Mouse (Mus musculus): ENCODE measurements at regions not wholly inside any gene's neighbourhood (a gene's known extent, or its start where the extent isn't known, plus 50 kb on each side); places are given as distances from the start of the nearest gene placed in this dataset.
A peak's percentile ranks its signal among the peaks of the same experiment; 100 is the strongest.

GRCm38 (mm10) chr14:25318909-25319308 is 140.1 kb upstream of the Zmiz1 start:
- no peak for DNase-seq (ENCODE audit: low spot score in 2 of 2)

GRCm38 (mm10) chr14:25320141-25320540 is 138.8 kb upstream of the Zmiz1 start:
- DNase-seq (ENCODE audit: low spot score in 2 of 2), result peak in 1 of 2 experiments; percentile 54

- no peak for DNase-seq (ENCODE audit: low spot score in 2 of 2)
These were observed 135.2 kb upstream of the Zmiz1 start for GRCm38 (mm10) chr14:25323542-25324484.

DNA sequence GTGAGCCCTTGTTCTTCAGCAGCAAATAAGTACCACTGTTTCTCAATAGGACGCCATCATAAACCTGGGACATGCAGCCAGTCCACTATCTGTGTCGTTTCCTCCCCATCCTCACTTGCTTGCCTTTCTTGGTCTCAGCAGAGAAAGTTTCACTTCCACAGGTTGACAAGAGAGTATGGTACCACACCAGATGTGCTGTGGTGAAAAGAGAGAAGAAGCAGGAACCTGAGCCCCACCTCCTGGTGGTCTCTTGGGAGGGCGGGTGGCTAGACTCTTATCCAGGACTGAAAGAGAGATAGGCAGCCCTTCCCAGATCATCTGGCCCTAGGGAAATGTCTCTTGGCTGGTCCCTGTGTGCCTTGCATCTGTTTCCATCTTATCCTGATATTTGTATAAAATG is 133.1 kb upstream of the Zmiz1 start:
- DNase-seq (ENCODE audit: low spot score in 2 of 2), result no peak

DNA sequence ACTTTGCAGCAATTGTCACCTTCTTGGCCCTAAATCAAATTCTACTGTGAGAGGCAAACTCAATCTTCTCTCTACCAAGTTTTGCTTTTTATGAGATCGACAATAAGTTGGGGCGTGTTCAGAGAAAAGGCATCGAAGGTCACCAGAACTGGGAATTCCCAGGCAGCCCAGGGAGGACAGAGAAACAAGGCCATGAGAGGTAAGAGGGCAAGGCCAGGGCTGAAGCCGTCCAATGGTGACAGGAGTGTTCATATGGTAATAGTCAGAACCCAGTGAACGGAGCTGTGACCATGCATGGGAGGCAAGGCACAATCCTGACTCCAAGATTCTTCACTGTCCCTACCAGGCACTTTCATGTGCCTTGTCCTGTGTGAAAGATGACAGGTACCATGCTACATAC is 130.8 kb upstream of the Zmiz1 start:
- DNase-seq (ENCODE audit: low spot score in 2 of 2), result no peak

- no peak for DNase-seq (ENCODE audit: low spot score in 2 of 2)
These were observed 124.8 kb upstream of the Zmiz1 start for GRCm38 (mm10) chr14:25334186-25334585.

DNA sequence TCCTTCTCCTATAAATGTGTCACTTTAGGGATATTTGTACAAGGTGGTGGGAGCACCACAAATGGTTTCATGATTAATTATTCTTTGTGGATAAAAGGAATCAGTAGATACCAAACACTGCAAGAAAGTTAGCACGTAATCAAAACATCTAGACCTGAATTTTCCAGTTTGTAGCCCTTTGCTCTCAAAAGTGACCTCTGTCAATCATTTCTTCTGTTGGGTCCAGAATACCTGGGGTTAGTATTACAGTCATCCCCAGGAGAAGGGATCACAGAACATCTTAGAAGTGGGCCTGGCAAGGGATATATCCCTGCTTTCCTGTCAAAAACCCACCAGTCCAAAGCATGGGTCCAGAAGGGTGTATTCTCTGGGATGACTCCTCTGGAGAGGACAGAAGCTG is 122.1 kb upstream of the Zmiz1 start:
- no peak for DNase-seq (ENCODE audit: low spot score in 2 of 2)

DNA sequence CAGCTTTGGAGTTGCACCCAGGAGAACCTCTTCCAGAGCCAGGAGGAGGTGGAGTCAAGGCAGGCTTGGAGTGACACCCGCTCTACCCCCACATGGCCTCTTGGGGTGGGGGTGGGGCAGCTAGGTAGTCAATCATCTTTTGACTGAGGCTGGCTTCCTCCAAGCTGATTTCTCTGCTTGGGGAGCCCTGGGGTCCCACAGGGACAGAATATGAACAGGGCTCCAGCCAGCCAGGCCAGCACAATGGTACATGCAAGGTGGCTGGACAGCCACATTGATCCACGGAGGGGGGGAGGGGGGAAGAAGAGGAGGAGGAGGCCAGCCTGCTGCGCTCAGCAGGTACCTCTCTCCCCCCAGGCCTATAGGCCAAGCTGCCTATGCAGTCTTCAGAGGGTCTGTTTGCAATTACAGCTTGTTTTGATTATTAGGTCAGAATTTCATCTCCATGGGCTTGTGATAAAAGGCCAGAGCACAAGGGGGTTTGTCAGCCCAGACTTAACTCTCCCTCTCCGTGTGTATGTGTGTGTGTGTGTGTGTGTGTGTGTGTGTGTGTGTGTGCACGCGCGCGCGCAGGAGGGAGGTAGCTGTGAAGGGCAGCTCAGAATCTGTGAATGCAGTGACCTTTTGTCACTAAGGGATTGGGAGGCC is 120.5 kb upstream of the Zmiz1 start:
- DNase-seq (ENCODE audit: low spot score in 2 of 2), result no peak

- DNase-seq (ENCODE audit: low spot score in 2 of 2), result no peak
These were observed 118.1 kb upstream of the Zmiz1 start for GRCm38 (mm10) chr14:25340845-25341244.

DNA sequence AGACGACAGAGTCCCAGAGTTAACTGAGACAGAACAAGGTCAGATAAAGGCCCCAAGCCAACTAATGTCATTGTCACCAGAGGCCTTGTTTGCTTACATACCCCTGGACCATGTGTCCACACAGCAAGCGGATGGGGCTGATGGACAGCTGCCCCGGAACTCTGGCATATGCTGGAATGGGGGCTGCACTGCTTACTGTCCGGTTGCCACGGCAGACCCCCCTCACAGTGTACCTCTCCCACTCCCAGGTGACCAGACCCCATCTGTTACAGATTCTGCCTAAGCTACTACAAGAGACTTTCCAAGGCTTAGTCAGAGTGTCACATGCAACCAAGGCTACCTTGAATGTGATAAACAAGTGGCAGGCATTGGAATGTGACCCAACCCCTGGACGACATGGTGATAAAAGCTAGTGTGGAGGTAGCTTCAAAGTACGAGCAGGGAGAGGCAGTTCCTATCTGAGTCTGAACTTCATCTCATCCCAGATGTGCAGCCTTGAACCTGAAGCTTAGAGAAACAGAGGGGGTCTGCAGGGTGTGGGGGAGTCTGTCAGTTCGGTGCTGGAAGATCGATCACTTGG is 117.0 kb upstream of the Zmiz1 start:
- no peak for DNase-seq (ENCODE audit: low spot score in 2 of 2)

DNA sequence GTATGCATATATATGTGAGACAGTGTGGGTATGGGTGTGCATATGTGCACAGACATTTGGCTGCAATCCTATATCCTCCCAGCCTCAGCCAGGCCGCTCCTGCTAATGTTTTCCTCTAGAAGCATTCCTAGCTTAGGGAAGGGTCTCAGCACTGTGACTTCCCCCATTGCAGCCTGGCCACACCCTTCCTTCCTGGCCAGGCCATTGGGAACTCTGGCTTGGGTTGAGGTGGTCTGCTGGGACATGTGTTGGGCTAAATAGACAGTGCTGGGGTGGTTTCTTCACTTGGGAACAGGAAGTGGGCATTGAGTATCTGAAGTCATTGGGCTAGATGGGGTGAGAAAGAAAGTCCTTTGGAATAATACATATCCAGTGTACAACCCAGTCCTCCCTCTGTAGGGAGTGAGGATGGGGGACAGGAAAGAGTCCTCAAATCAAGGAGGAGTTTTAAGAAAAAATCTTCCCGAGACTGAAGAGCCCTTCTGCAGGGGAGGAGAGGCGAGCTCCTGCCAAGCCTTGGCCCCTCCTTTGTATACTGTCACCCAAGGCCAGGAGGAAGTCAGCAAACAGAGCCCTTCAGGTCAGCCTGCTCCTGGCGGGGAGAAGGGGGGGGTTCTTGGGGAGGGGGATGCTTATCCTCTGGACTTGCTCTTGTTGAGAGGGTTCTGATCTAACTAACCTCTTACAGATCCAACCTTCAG is 116.0 kb upstream of the Zmiz1 start:
- DNase-seq (ENCODE audit: low spot score in 2 of 2), result no peak

GRCm38 (mm10) chr14:25345995-25346394 is 113.0 kb upstream of the Zmiz1 start:
- DNase-seq (ENCODE audit: low spot score in 2 of 2), result no peak

DNA sequence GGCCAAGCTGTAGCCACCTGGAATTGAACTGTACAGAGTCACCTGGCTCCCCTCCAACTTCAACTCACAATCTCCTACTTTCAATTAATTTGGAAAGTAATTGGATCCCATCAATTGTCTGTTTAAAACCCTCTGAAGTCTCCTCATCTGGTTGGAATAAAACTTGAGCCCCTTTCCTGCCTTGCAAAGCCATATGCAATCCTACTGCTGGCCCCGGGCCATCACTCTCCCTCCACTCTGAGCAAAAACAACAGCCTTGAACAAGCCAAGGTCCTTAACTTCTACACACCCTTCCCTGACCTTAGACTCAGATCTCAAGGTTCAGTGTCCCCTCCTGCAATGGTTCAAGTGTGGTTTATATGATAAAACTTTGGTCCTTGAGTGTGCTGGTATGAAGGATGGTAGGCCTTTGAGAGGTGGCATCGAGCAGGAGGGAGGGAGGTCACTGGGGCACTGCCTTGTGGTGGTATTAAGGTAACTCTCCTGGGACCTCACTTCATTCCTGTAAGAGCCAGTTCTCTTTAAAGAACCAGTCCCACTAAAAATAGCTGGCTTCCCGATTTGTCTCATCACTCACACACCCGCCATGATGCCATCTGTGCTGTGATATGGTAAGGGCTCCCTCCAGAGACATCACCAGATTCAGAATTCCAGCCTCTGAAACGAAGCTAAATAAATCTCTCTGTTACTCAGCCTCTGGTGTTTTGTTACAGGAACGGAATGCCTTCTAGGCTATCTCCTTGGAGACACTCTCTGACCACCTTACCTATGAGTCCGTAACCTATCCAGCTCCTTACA is 112.0 kb upstream of the Zmiz1 start:
- DNase-seq (ENCODE audit: low spot score in 2 of 2), result peak in 1 of 2 experiments; percentile 78

DNA sequence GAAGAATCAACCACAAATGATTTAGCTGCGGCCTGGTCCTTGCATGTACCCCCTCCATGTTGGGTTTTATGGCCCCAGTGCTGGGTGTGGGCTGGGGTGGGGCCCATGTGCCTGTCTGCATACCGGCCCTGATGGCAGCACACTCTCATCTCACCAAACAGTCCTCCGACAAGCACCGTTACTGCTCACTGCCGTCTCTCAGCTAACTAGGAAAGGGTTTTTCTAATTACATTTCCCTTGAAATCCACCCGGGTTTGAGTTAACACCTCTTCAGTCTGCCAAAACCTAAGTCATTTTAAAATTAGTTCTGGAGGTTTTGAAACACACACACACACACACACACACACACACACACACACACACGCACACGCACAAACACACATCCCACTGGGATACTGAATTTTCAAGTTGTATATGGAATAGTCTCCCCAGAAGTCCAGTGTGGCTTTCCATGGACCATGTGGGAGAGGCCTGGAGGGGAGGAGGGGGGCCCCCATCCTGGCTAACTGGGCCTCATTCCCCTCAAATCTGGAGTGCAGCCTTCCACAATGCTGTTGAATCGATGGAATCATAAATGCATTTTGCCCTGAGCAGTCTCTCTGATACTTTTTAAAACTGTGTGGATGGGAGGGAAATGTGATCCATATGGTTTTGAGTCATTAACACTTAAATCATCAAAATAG is 108.6 kb upstream of the Zmiz1 start:
- DNase-seq (ENCODE audit: low spot score in 2 of 2), result no peak

DNA sequence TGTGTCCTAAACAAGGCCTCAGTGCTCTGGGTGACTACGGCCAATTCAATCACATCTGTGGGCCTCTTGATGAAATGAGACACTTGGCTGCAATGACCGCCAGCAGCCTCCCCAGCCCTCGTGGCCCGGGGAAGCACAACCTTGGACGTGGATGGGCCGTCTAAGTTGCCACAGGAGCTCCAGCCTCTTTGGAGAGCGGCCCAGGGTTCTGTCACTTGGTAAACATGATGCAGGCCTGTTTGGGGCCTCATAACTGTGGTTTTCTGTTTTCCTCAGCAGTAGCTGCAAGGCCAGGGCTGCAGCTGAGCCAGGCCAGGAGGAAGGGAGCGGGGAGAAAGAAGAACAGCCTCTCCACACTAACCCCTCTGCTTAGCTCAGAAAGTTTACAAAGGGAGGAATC is 105.2 kb upstream of the Zmiz1 start:
- peak in 1 of 2 experiments; percentile 50 for DNase-seq (ENCODE audit: low spot score in 2 of 2)

GRCm38 (mm10) chr14:25354288-25354850 is 104.6 kb upstream of the Zmiz1 start:
- no peak for DNase-seq (ENCODE audit: low spot score in 2 of 2)

- DNase-seq (ENCODE audit: low spot score in 2 of 2), result no peak
These were observed 101.2 kb upstream of the Zmiz1 start for GRCm38 (mm10) chr14:25357805-25358204.

DNA sequence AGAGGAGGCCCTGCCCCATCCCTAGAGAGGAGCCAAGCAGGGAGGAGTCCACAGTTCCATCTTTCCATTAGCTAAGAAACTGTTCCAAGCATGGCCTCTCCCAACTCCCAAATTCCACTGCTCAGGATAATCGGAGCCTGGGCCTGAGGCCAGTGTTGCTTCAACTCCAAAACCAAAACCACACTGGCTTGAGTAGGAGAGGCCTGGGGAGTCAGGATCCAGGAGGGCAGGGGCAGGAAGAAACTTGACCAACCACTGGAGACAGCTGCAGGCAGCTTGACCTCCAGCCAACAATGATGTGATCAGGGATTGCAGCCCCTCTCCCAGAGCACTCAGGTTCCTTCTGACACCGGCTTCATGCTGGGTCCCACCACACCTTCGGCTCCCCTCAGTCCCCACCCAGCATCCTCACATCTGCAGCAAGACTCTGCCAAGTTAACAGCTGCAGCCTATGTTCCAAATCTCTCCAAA is 99.1 kb upstream of the Zmiz1 start:
- DNase-seq (ENCODE audit: low spot score in 2 of 2), result no peak

- no peak for DNase-seq (ENCODE audit: low spot score in 2 of 2)
These were observed 98.3 kb upstream of the Zmiz1 start for GRCm38 (mm10) chr14:25360726-25361125.

DNA sequence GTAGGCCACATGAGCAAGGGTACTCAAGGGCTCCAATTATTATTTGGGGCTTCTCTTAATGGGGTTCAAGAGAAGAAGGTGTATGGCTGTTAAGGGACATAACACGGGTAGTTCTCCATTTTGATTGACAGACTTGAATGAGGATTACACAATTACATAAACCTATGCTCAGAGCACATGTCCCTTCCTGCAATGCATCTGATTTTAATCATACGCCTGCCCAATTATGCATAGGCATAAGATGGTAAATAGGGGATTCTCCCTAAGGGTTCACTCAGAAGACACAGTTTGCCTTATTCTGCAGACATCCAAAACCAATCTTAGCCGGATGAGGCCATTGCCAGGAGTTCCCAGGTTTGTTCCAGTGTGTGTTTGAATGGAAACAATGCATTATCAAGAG is 97.9 kb upstream of the Zmiz1 start:
- DNase-seq (ENCODE audit: low spot score in 2 of 2), result no peak

Measured in left cerebral cortex, adult 8-10 months (tissue).